Mouse (Mus musculus): Measurements from ENCODE around the gene Cnbp. TPM values are rescaled to one million over a fixed set of nuclear protein-coding genes. Genes with fewer than 3 reads are reported as not detected.
A peak's percentile ranks its signal among the peaks of the same experiment; 100 is the strongest.

Gene Cnbp
- 100 to 1,000 TPM; 276 to 291 TPM for total RNA-seq (2021)
- long read RNA-seq, experiment 1, transcript Cnbp-209 (5 exons, 1,614 nt) = minor isoform, 15 of 654 reads
- long read RNA-seq, experiment 1, transcript Cnbp-203 (5 exons, 1,661 nt) = minor isoform, 188 of 654 reads
- long read RNA-seq, experiment 1, transcript Cnbp-208 (5 exons, 2,175 nt) = major isoform, 274 of 654 reads
- long read RNA-seq, experiment 1, transcript Cnbp-201 (5 exons, 2,178 nt) = minor isoform, 96 of 654 reads
- long read RNA-seq, experiment 1, partial matches to known transcripts = 9 of 654 reads
- long read RNA-seq, experiment 1, other reads (novel, unspliced or antisense) = 66 of 654 reads
- long read RNA-seq, experiment 2, transcript Cnbp-208 (5 exons, 2,175 nt) = major isoform, 249 of 494 reads
- long read RNA-seq, experiment 2, transcript Cnbp-201 (5 exons, 2,178 nt) = minor isoform, 53 of 494 reads
- long read RNA-seq, experiment 2, transcript Cnbp-209 (5 exons, 1,614 nt) = minor isoform, 9 of 494 reads
- long read RNA-seq, experiment 2, transcript Cnbp-203 (5 exons, 1,661 nt) = minor isoform, 122 of 494 reads
- long read RNA-seq, experiment 2, partial matches to known transcripts = 6 of 494 reads
- long read RNA-seq, experiment 2, other reads (novel, unspliced or antisense) = 50 of 494 reads

- DNase-seq (ENCODE audit: low spot score in 2 of 2) = peak; percentile 96 to 98
Observed at GRCm38 (mm10) chr6:87850900-87851614, at the start of gene Cnbp. Gene Cnbp, minus strand, starts transcription at chr6:87851106.

- DNase-seq (ENCODE audit: low spot score in 2 of 2) = no peak
Observed at GRCm38 (mm10) chr6:87898028-87898427, 47.1 kb upstream of the Cnbp start.

GRCm38 (mm10) chr6:87893931-87894330, 43.0 kb upstream of the Cnbp start:
- no peak for DNase-seq (ENCODE audit: low spot score in 2 of 2)

GRCm38 (mm10) chr6:87887594-87888233, 36.8 kb upstream of the Cnbp start, which contains the start of gene Copg1:
Gene Copg1, plus strand, starts transcription at chr6:87887814.
- peak; percentile 100 for DNase-seq (ENCODE audit: low spot score in 2 of 2)

GRCm38 (mm10) chr6:87886721-87887120, 35.8 kb upstream of the Cnbp start:
- no peak for DNase-seq (ENCODE audit: low spot score in 2 of 2)

GRCm38 (mm10) chr6:87882816-87883215, 31.9 kb upstream of the Cnbp start:
- peak; percentile 84 to 88 for DNase-seq (ENCODE audit: low spot score in 2 of 2)

- DNase-seq (ENCODE audit: low spot score in 2 of 2) = no peak
Observed at GRCm38 (mm10) chr6:87882221-87882620, 31.3 kb upstream of the Cnbp start.

- DNase-seq (ENCODE audit: low spot score in 2 of 2) = no peak
Observed at GRCm38 (mm10) chr6:87879628-87880027, 28.7 kb upstream of the Cnbp start.

- DNase-seq (ENCODE audit: low spot score in 2 of 2) = no peak
Observed at GRCm38 (mm10) chr6:87879010-87879409, 28.1 kb upstream of the Cnbp start.

- DNase-seq (ENCODE audit: low spot score in 2 of 2) = no peak
Observed at GRCm38 (mm10) chr6:87876068-87876643, 25.2 kb upstream of the Cnbp start.

GRCm38 (mm10) chr6:87875562-87875961, 24.7 kb upstream of the Cnbp start:
- DNase-seq (ENCODE audit: low spot score in 2 of 2) = no peak

GRCm38 (mm10) chr6:87875083-87875482, 24.2 kb upstream of the Cnbp start:
- no peak for DNase-seq (ENCODE audit: low spot score in 2 of 2)

GRCm38 (mm10) chr6:87873963-87874362, 23.1 kb upstream of the Cnbp start:
- DNase-seq (ENCODE audit: low spot score in 2 of 2) = no peak

- no peak for DNase-seq (ENCODE audit: low spot score in 2 of 2)
Observed at GRCm38 (mm10) chr6:87873104-87873503, 22.2 kb upstream of the Cnbp start.

GRCm38 (mm10) chr6:87871240-87871639, 20.3 kb upstream of the Cnbp start:
- no peak for DNase-seq (ENCODE audit: low spot score in 2 of 2)

- no peak for DNase-seq (ENCODE audit: low spot score in 2 of 2)
Observed at GRCm38 (mm10) chr6:87870440-87870839, 19.5 kb upstream of the Cnbp start.

- peak; percentile 44 to 51 for DNase-seq (ENCODE audit: low spot score in 2 of 2)
Observed at GRCm38 (mm10) chr6:87868871-87869506, 18.1 kb upstream of the Cnbp start.

GRCm38 (mm10) chr6:87867256-87867655, 16.4 kb upstream of the Cnbp start:
- no peak for DNase-seq (ENCODE audit: low spot score in 2 of 2)

- no peak for DNase-seq (ENCODE audit: low spot score in 2 of 2)
Observed at GRCm38 (mm10) chr6:87866211-87866610, 15.3 kb upstream of the Cnbp start.

- DNase-seq (ENCODE audit: low spot score in 2 of 2) = peak; percentile 19 to 28
Observed at GRCm38 (mm10) chr6:87857071-87857470, 6.2 kb upstream of the Cnbp start.

Data from left cerebral cortex, adult 18-20 months (tissue).